Mouse (Mus musculus) cerebellum, postnatal 4 days (tissue): ENCODE measurements at regions not wholly inside any gene's neighbourhood (a gene's known extent, or its start where the extent isn't known, plus 50 kb on each side); places are given as distances from the start of the nearest gene placed in this dataset.
A peak's percentile ranks its signal among the peaks of the same experiment; 100 is the strongest.
"Not testable (repeated sequence)": the region's sequence is repeated elsewhere in the genome, so short reads cannot be mapped to it uniquely, and the experiment has no call there.

Experiments
- DNase-seq, 2 experiments: peaks; one replicate each; pipeline ENCODE4 v3.0.0; 2022; ENCODE audit warnings: low spot score in 2 of 2, mixed read lengths in 1 of 2

DNA sequence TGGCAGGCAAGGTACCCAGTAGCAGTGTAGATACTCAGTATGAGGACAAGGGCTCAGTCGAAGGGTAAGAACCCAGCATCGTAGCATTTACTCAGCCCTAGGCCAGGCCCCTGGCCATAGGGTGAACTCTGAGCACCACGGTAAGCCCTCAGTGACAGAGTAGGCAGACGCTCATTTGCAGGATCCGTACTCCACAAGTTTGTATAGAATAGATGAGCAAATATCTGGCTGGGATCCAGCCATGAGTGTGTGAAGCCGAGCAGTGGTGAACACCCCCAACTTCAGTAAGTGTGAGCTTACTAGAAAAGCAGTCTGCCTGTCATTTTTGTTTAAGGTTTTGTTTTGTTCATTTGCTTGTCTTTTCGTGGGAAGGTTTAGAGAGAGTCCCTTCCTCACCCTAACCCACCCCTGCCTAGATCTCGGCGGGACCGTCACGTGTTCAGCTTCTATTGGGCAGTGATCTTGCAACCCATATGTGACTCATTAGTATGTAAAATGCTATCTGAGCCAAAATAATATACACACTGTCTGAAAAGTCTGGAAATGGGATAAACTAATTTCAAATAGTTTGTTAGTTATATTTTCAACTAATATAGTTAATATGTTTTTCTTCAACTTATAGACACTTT is 76.3 kb downstream of the Gm5447 start:
- DNase-seq, result no peak

DNA sequence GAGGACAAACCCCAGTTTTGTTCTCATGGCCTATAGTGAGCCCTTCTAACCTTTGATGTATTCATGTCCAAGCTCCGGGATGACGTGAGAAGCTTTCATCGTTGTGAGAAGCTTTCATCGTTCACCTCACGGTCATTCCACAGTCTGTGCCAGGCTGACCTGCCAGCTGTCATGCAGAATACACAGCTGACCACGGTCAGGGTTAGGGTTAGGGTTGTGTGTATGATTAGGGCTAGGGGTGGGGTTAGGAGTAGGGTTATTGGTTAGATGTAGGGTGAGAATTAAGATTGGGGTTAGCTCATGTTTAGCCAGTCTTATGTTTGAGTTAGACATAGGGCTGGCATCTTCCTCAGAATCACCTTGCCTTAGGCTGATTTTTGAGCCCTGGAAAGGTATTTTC is 77.6 kb downstream of the Gm5447 start:
- DNase-seq, result not testable (repeated sequence)

- no peak for DNase-seq
Measured at GRCm38 (mm10) chr13:31054356-31054755, 80.4 kb downstream of the Gm5447 start.

- no peak for DNase-seq
Measured at GRCm38 (mm10) chr13:31055376-31056083, 81.5 kb downstream of the Gm5447 start.

- no peak for DNase-seq
Measured at GRCm38 (mm10) chr13:31056154-31056871, 82.3 kb downstream of the Gm5447 start.

GRCm38 (mm10) chr13:31060916-31061431 is 87.0 kb downstream of the Gm5447 start:
- no peak for DNase-seq

GRCm38 (mm10) chr13:31068343-31068742 is 94.3 kb downstream of the Gm5447 start:
- no peak for DNase-seq

DNA sequence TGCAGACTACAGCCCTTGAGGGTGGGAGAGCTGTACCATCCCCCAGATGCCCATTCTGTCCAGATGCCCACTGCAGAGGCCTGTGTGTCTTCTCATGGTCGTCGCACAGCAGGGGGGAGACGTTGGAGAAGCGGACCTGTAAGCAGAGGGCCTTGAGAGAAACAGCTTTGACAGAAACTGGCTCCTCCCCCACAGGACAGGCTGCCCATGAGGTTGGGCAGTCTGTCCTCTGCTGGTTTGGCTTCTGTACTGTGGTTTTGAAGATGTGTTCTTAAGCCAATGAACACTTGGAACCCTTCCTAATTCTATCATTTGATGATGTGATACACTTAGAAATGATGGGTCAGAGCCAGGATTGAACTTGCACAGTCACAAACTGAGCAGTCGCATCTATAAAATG is 102.5 kb downstream of the Gm5447 start:
- DNase-seq, result no peak

GRCm38 (mm10) chr13:31078751-31079150 is 104.7 kb downstream of the Gm5447 start:
- DNase-seq, result no peak

GRCm38 (mm10) chr13:31080215-31080614 is 106.2 kb downstream of the Gm5447 start:
- no peak for DNase-seq

GRCm38 (mm10) chr13:31082448-31083140 is 108.6 kb downstream of the Gm5447 start:
- DNase-seq, result peak in 1 of 2 experiments; percentile 67

DNA sequence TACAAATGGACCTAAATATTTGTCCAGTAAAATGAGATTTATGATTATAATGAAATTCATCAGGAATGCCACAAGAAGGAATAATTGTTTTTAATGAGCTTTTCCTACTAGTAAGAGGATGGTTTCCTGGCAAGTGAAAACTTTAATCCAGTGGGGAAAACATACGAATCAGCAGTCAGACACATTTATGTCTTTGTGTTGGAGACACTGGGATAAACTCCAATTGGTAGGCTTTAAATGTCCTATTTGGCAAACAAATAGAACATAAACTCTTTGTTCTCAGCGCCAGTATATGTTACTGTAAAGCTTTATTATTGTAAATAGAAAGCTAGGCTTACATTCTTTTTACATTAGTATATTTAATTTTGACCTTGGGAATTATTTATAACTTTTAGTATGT is 127.0 kb downstream of the Gm5447 start:
- DNase-seq, result no peak

GRCm38 (mm10) chr13:31107434-31107833 is 133.4 kb downstream of the Gm5447 start:
- no peak for DNase-seq

DNA sequence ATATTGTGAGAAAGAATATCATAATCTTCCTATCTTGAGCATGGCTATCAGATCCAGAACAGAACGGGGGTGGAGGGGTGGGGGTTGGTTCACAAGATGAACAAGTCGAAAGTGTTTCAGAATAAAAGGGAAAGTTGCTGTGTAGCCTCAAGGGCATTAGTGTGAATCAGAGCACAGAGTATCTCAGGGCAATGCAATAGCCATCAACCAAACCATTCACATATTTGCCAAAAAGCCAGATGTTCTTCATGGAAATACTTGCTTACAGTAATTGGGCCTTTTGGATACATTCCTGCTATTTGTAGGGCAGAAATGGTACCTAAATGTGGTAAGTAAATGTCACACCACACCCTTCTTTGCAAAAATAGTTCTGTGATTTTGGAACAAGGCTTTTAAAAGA is 135.2 kb downstream of the Gm5447 start:
- no peak for DNase-seq

DNA sequence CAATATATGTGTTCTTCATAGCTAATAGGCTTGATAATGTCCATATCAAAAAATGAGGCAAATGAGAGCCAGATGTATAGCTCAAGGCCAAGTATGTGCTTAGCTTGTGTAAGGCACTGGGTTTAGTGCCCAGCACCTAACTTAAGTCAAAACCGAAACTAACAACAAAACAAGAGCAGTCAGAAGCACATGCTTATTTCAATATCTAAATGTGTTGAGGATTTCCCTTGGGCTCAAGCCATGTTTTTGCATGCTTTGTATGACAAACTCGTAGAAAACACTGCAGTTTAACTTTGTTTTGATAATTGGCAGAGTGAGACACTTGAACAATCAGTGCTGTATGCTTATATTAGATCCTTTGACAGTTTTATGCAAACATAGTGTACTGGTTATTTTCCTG is 148.7 kb downstream of the Gm5447 start:
- DNase-seq, result no peak

- DNase-seq, result no peak
Measured at GRCm38 (mm10) chr13:31124547-31125216, 150.7 kb downstream of the Gm5447 start.

GRCm38 (mm10) chr13:31132501-31132900 is 158.5 kb downstream of the Gm5447 start:
- DNase-seq, result no peak

- no peak for DNase-seq
Measured at GRCm38 (mm10) chr13:31139686-31140085, 165.7 kb downstream of the Gm5447 start.

GRCm38 (mm10) chr13:31147323-31147722 is 173.3 kb downstream of the Gm5447 start:
- DNase-seq, result no peak

- no peak for DNase-seq
Measured at GRCm38 (mm10) chr13:31154066-31154465, 180.1 kb downstream of the Gm5447 start.

DNA sequence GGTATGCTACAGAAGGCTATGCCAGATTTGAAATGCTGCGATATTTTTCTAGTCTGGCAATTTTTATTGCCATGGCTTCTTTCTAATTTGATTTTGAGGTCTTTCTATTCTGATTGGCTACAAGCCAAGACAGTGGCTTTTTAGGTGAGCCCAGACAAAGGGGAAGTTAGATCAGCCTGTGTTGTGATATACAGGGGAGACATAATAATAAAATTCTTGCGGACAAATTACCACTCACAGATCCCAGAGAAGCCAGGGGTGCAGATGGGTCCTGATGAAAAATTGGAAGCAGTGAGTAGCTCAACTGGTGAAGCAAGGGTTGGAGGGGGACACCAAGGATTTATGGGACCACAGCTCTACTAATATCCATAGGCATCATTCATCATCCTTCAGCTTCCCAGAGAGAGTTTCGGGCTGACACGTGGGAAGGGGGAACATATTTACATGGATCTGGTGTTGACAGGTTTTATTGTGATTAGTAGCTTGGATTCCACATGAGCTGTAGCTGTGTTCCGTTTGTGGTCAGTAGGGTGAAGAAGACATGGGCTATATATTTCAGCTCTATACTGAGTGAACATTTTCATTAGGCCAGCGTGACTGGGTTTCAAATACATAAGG is 190.0 kb downstream of the Gm5447 start:
- DNase-seq, result no peak
